24 mouse cellular contexts compared by ENCODE assay signal in the genomic region with DNA sequence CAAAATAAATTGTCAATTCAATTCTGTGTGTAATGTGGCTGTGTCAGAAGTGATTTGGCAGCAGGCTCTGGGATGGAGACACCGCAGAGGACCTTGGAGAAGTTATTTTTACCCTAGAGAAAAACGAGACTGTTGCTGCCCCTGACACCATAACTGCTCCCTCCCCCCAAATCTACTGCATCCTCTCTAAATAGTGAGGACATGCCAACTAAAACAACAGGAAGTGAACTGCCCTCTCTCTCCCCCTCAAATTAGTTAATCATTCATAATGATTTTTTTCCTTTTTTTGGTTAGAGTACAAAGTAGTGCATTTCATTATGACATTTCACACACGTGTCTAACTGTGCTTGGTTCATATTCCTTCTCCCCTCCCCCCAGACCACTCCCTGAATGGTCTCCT. TPM values are rescaled to one million over a fixed set of nuclear protein-coding genes. Genes with fewer than 3 reads are reported as not detected.
A peak's percentile ranks its signal among the peaks of the same experiment; 100 is the strongest.
DNase-seq lines count a peak whose midpoint lies in the region; ATAC-seq and TF ChIP-seq lines count a peak whose summit lies in the region.
"Had no signal": no experiment of that assay in that cellular context is flagged by ENCODE, and none has a peak within 500 bp of the region (broad histone marks: within the 10 kb centered on the region; RNA-seq: fewer than 3 reads in every experiment).

No protein-coding gene starts in this region.

- peak; percentile 62 for DNase-seq in kidney, adult 2 months
- no peak for DNase-seq in kidney, adult 11 months
- peak; percentile 27 for DNase-seq in lung, embryonic 14.5 days
- DNase-seq in lung, adult 18-20 months, result no peak
- peak; percentile 10 for DNase-seq in Patski (ENCODE audit: low read depth, low spot score)
- DNase-seq in Muller cell, postnatal 12 days (ENCODE audit: inconsistent ontology term), result no peak
- no peak for DNase-seq in heart, postnatal 10 days
- DNase-seq: cerebellum, adult 11 months; gastrocnemius, postnatal 10 days; heart, adult 11 months; heart, postnatal 36 days; layer of hippocampus, adult 9-11 months; lung, postnatal 10 days; right cerebral cortex, postnatal 25 days; thymus, postnatal 14 days had no signal

- ATAC-seq in lung, embryonic 14.5 days (ENCODE audit: insufficient read depth), result no peak
- no peak for ATAC-seq in Patski
- peak; percentile 63; the same call in 1 of the 2 replicates for ATAC-seq in kidney, embryonic 16.5 days (ENCODE audit: low FRiP score, low TSS enrichment)
- ATAC-seq: forebrain, embryonic 15.5 days; inflammation-experienced regulatory T-cells, adult 6 months; midbrain, embryonic 13.5 days had no signal

- H3K9me3 ChIP-seq in lung, embryonic 14.5 days (ENCODE audit: low read depth, low read length), result no peaks in the 10 kb centered on the region
- H3K9me3 ChIP-seq in kidney, embryonic 16.5 days (ENCODE audit: low read length), result no peaks in the 10 kb centered on the region
- H3K9me3 ChIP-seq: embryonic facial prominence, embryonic 10.5 days; forebrain, embryonic 15.5 days; limb, embryonic 13.5 days; midbrain, embryonic 13.5 days had no signal

- TF ChIP-seq POLR2A in kidney, adult 2 months (IDR thresholded peaks at IDR 0.05; ENCODE audit: low read depth, low read length), result no peak

- no peak overlapping the region for H3K4me2 ChIP-seq in lung, embryonic 14.5 days
- H3K4me2 ChIP-seq in kidney, embryonic 16.5 days (replicated peaks; ENCODE audit: low read depth, low read length), result no peak overlapping the region
- H3K4me2 ChIP-seq: forebrain, embryonic 15.5 days; heart, embryonic 11.5 days; hindbrain, embryonic 14.5 days; limb, embryonic 13.5 days; midbrain, embryonic 13.5 days had no signal

- no peak overlapping the region for H3K27ac ChIP-seq in kidney, adult 2 months (ENCODE audit: insufficient read depth, low read depth, low read length)
- no peak overlapping the region; the same call in 1 of the 2 replicates for H3K27ac ChIP-seq in lung, embryonic 14.5 days (ENCODE audit: low read depth)
- H3K27ac ChIP-seq in kidney, embryonic 16.5 days (ENCODE audit: low read length), result peak overlapping the region; percentile 43; the same call in 1 of the 2 replicates
- H3K27ac ChIP-seq: forebrain, embryonic 15.5 days; hindbrain, embryonic 14.5 days; midbrain, embryonic 13.5 days had no signal

- in situ Hi-C loops in Patski (cut with MboI; ENCODE audit: low pct_unique_long_range_greater_than_20kb), result no loop called here

- H3K36me3 ChIP-seq in kidney, adult 2 months (ENCODE audit: control insufficient read depth, insufficient read depth, low read length), result no peaks in the 10 kb centered on the region
- no peaks in the 10 kb centered on the region for H3K36me3 ChIP-seq in lung, embryonic 14.5 days (ENCODE audit: insufficient read depth)
- no peaks in the 10 kb centered on the region for H3K36me3 ChIP-seq in kidney, embryonic 16.5 days (ENCODE audit: insufficient read depth, low read length)
- H3K36me3 ChIP-seq: embryonic facial prominence, embryonic 10.5 days; forebrain, embryonic 15.5 days; limb, embryonic 13.5 days; midbrain, embryonic 13.5 days had no signal

- CTCF ChIA-PET in Patski (lab: Charles Lee), result no interaction called here

- TF ChIP-seq CTCF in kidney, adult 2 months (conservative IDR thresholded peaks at IDR 0.05; ENCODE audit: insufficient read depth, insufficient read length, low read depth, low read length), result no peak
- TF ChIP-seq CTCF in lung, embryonic 14.5 days (IDR thresholded peaks at IDR 0.05; ENCODE audit: low read depth), result no peak
- no peak for TF ChIP-seq CTCF in Patski (IDR thresholded peaks at IDR 0.05)

- WGBS in kidney, adult 2 months, result 7% methylated on average over 3 of the region's 3 CpGs
- 17% methylated on average over 3 of the region's 3 CpGs for WGBS in lung, embryonic 14.5 days
- 12% methylated on average over 3 of the region's 3 CpGs for WGBS in kidney, embryonic 16.5 days

- H3K4me3 ChIP-seq in kidney, adult 2 months (ENCODE audit: insufficient read depth, low read depth, low read length), result no peak overlapping the region
- H3K4me3 ChIP-seq in lung, embryonic 14.5 days (ENCODE audit: low read depth, low read length), result no peak overlapping the region
- H3K4me3 ChIP-seq in kidney, embryonic 16.5 days (ENCODE audit: low read length), result no peak overlapping the region
- H3K4me3 ChIP-seq: embryonic facial prominence, embryonic 10.5 days; forebrain, embryonic 15.5 days; limb, embryonic 13.5 days; megakaryocyte, embryonic 14.5 days; midbrain, embryonic 13.5 days had no signal

- intact Hi-C loops in heart, postnatal 10 days (cut with DNase I), result loop anchor here (2.0 kb wide), 1 partner anchor 19 kb away; no protein-coding TSS in a partner anchor

- H3K4me1 ChIP-seq in kidney, adult 2 months (ENCODE audit: control insufficient read depth, insufficient read depth, low read length), result peaks cover 16% of the 10 kb centered on the region
- no peaks in the 10 kb centered on the region for H3K4me1 ChIP-seq in lung, embryonic 14.5 days (ENCODE audit: insufficient read depth)
- peaks cover 17% of the 10 kb centered on the region for H3K4me1 ChIP-seq in kidney, embryonic 16.5 days (ENCODE audit: insufficient read depth, low read length)
- H3K4me1 ChIP-seq: forebrain, embryonic 15.5 days; megakaryocyte, embryonic 14.5 days; midbrain, embryonic 13.5 days had no signal

- POLR2A ChIA-PET in Patski (lab: Charles Lee), result no interaction called here

- H3K27me3 ChIP-seq in kidney, adult 2 months (replicated peaks; ENCODE audit: control insufficient read depth, insufficient read depth, low read length), result no peaks in the 10 kb centered on the region
- no peaks in the 10 kb centered on the region for H3K27me3 ChIP-seq in lung, embryonic 14.5 days (ENCODE audit: insufficient read depth, low read length)
- no peaks in the 10 kb centered on the region for H3K27me3 ChIP-seq in Patski
- no peaks in the 10 kb centered on the region for H3K27me3 ChIP-seq in kidney, embryonic 16.5 days (ENCODE audit: insufficient read depth, low read length)
- H3K27me3 ChIP-seq: forebrain, embryonic 15.5 days; limb, embryonic 13.5 days; midbrain, embryonic 13.5 days had no signal

- H3K9ac ChIP-seq in lung, embryonic 14.5 days, result no peak overlapping the region
- H3K9ac ChIP-seq in kidney, embryonic 16.5 days (replicated peaks; ENCODE audit: low read length), result no peak overlapping the region
- H3K9ac ChIP-seq: forebrain, embryonic 15.5 days; hindbrain, embryonic 14.5 days; limb, embryonic 13.5 days; midbrain, embryonic 13.5 days had no signal

RNA-seq across cellular contexts. Expression of gene Pias1, which starts 55.6 kb away (rescaled TPM):
- 24.8 and 26.7 TPM in 2 replicates for polyA plus RNA-seq in kidney, adult 2 months (2012; rRNA removed)
- 68.3 and 74.4 TPM in 2 replicates for polyA plus RNA-seq in lung, embryonic 14.5 days (2014; fragmentation: Nextera tagmentation; extraction: Ambion mirVana)
- polyA plus RNA-seq in Patski (2021), result 25.7 TPM
- polyA plus RNA-seq in kidney, embryonic 16.5 days (2015; fragmentation: Nextera tagmentation; extraction: Ambion mirVana), result 58.2 and 63.7 TPM in 2 replicates
- 10 to 100 TPM; 26.3 to 26.7 TPM for total RNA-seq in heart, postnatal 10 days (2021)

Comparison
In these comparisons a context has a peak if more than half of its experiments do, and no peak if none do; other contexts are left out.
1. DNase-seq: peak in kidney, adult 2 months (single experiment), lung, embryonic 14.5 days (single experiment) and Patski (single experiment); none in kidney, adult 11 months (single experiment), lung, adult 18-20 months (0 of 2), Muller cell, postnatal 12 days (single experiment) and heart, postnatal 10 days (0 of 2).